Mouse (Mus musculus) spleen, adult 2 months (tissue): ENCODE data around the gene Spata21.

Source experiments
- CTCF ChIP-seq: fragments of 200-500 bp; IDR thresholded peaks from 2 replicates; pipeline ENCODE4 v1.5.1; 2011; ENCODE audit warnings: mild to moderate bottlenecking, inconsistent platforms; ENCODE audit not compliant: insufficient read depth, insufficient read length, insufficient replicate concordance; ENCODE audit errors: extremely low read depth
- POLR2A ChIP-seq: fragments of 200-500 bp; IDR thresholded peaks from 2 replicates; pipeline ENCODE4 v1.6.1; 2011; ENCODE audit warnings: low read depth, low read length, inconsistent platforms

GRCm38 (mm10) chr4:141130704-141131342 lies 42.7 kb downstream of the Spata21 start:
- TF ChIP-seq CTCF: no peak
- TF ChIP-seq POLR2A: no peak
